Mouse (Mus musculus) monocyte, adult 2 months (primary cell): ENCODE data around the gene Rnf186.
A peak's percentile ranks its signal among the peaks of the same experiment; 100 is the strongest.
"Not testable (repeated sequence)": the region's sequence is repeated elsewhere in the genome, so short reads cannot be mapped to it uniquely, and the experiment has no call there.

Experiments used
- DNase-seq, 2 experiments: peaks; one replicate each; pipeline ENCODE4 v3.0.0; 2022; ENCODE audit warnings: low spot score in 2 of 2, low read depth in 1 of 2

The Rnf186 gene

GRCm38 (mm10) chr4:138971371-138971770, 4.5 kb downstream of the Rnf186 start:
- DNase-seq: no peak

- DNase-seq: no peak
Observed at GRCm38 (mm10) chr4:138972139-138972826, 5.4 kb downstream of the Rnf186 start.

- peak; percentile 41 to 61 for DNase-seq
Observed at GRCm38 (mm10) chr4:138972827-138973718, 6.2 kb downstream of the Rnf186 start, which contains the start of gene Tmco4. Tmco4 (plus strand) TSS chr4:138972888.

DNA sequence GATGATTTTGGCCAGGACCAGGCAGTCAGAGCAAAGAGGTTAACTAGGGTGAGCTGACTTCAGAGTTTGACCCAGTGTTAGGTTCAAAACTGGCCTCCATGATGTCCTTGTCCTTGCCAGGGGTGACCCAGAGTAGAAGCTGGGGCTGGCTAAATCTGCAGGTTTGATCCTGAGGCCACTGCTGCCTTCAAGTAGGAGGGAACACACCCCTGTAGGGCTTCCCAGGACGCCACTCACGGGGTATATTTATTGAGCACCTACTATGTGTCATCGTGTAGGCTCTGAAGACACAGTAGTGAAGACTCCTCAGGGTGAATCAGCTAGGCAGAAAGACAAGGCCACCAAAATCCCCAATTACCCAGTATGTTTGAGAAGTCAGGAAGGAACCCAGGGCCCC, 6.8 kb downstream of the Rnf186 start:
- DNase-seq: no peak

DNA sequence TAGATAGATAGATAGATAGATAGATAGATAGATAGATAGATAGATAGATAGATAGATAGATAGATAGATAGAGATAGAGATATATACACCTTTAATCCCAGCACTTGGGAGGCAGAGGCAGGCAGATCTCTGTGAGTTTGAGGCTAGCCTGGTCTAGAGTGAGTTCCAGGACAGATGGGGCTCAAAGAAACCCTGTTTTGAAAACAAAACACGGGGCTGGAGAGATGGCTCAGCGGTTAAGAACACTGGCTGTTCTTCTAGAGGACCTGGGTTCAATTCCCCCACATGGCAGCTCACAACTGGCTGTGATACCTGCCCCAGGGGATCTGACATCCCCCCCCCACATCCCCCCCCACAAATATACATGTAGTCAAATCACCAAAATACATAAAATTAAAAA, 7.6 kb downstream of the Rnf186 start:
- not testable (repeated sequence) for DNase-seq

GRCm38 (mm10) chr4:138975194-138975593, 8.3 kb downstream of the Rnf186 start:
- DNase-seq: no peak

DNA sequence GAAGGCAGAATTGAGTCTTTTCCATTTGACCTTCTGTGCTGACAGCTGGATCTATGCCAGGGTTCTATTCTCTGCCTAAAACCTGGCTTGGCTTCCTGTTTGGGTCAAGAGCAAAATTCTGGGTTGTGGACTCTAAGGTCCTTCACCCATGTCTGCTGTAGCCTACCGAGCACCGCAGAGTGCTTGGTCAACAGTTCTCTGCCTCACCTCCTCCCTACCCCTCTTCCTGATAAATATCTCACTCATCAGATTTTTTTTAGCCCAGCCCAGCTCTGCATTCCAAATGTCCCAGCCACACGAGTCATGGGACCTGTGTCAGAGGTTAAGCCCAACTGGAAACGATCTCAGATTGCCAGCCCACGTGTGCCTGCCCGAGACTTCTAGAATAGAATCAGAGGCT, 9.1 kb downstream of the Rnf186 start:
- DNase-seq: no peak

- DNase-seq: no peak
Observed at GRCm38 (mm10) chr4:138980021-138980420, 13.1 kb downstream of the Rnf186 start.

DNA sequence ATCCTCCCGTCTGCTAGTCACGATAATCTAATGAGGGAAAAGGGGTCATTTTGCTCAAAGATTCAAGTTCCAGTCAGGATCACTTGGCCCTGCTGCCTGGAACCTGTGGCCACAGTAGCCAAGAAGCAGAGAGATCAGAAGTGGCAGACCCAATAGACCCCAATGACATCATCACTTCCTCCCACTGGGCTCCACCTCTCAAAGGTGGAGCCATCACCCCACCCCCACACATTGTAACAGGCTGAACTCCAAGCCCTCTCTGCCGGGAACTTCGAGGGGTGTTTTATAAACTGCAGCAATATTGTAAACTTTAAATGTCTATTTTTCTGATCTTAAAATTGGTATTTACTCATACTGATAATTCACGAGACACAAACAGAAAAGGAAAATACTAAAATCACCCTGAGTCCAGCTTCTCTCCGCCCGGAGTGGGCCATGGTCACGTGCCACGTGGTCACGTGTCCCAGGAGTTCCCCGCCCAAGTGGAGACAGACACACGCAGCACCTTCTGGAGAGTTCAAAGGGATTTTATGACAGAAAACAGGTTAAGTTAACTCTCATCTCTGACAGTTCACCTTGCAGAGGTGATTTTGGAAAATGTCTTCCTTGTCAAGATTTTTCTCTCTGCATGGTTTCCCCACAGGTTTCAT, 14.0 kb downstream of the Rnf186 start:
- no peak for DNase-seq

DNA sequence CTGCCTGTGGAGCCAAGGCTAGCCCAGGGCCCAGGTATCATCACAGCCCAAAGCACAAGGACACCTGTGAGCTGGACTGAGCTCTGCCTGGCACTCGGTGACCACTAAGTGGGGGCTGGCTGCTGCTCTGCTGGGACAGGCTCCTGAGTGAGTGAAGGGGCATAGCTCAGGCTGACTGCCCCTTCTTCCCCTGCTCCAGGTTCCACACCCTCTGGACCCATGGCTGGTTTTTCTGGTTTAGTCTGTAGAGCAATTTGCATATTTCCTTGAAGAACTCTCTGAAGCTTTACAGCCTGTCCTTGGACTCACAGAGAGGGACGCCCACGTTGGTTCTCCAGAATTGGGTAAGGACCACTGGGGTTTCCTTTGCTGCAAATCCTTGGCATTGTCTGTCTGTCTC, 16.5 kb downstream of the Rnf186 start:
- DNase-seq: no peak

- no peak for DNase-seq
Observed at GRCm38 (mm10) chr4:138984744-138985143, 17.8 kb downstream of the Rnf186 start.

GRCm38 (mm10) chr4:138986280-138986679, 19.4 kb downstream of the Rnf186 start:
- DNase-seq: no peak

GRCm38 (mm10) chr4:138994389-138994788, 27.5 kb downstream of the Rnf186 start:
- no peak for DNase-seq

DNA sequence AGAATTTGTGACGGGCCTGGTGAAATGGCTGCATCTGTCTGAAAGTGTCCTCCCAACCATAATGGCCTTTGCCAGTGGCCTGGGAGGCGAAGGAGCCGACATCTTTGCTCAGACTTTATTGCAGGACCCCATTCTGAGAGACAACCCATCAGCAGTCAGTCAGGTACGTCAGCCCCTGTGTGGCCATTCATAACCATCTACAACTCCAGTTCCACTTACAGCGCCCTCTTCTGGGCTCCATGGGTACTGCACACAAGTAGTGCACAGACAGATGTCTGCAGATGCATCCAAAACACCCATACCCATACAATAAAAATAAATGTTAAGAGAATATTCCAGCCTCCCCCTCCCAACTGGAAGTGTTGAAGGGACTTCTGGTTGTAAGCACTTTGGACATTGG, 29.5 kb downstream of the Rnf186 start:
- no peak for DNase-seq

- DNase-seq: no peak
Observed at GRCm38 (mm10) chr4:138997121-138997520, 30.2 kb downstream of the Rnf186 start.

DNA sequence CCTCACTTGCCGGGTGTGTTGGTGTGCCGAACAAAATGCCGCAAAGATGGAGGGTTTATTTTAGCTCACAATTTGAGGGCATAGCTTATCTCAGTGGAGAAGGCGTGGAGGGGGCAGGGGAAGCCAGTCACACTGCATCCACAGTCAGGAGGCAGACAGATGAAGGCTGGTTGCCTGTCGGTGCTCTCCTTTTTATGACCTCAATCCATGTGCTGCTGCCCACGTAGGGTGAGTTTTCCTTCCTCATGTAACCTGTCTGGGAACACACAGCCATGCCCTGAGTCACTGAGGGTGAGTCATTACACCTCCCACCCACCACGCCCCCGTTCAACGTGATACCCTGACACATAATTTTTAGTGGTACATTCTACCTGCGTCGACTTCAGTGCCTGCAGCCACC, 31.7 kb downstream of the Rnf186 start:
- DNase-seq: no peak

DNA sequence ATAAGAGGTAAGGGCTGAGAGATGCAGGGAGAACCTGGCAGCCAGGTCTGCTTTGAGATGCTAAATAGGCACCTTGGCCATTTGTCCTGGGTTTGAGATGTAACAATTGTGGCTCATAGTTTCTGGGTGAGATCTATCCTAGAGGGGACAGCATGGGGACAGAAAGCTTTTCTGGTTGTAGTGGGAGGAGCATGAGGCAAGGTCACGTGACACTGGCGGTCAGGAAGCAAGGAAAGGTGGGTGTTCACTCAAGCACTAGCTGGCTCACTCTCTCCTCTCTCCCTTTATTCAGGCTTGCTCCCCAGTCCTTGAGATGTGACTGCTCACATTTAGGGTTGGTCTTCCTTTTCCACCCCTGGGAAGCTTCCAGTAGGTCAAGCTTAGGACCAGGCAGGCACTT, 34.1 kb downstream of the Rnf186 start:
- no peak for DNase-seq

- no peak for DNase-seq
Observed at GRCm38 (mm10) chr4:139001433-139001832, 34.5 kb downstream of the Rnf186 start.

- no peak for DNase-seq
Observed at GRCm38 (mm10) chr4:139004067-139004466, 37.2 kb downstream of the Rnf186 start.

- DNase-seq: no peak
Observed at GRCm38 (mm10) chr4:139005214-139005613, 38.3 kb downstream of the Rnf186 start.

DNA sequence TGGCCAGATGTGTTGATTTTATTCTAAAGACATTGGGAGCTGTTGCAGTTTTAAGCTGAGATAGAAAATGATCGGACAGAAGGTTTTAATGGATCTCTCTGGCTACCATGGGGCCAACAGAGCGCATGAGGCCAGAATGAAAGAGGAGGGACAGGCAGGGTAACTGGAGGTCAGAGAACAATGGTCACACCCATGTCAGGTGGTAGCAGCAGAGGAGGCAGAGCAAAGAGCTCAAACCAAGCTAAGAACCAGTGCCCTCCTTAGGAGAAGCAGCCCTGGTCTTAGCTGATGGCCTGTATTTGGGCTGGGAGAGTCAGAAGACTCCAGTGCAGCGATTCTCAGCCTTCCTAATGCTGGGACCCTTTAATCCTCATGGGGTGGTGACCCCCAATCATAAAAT, 40.4 kb downstream of the Rnf186 start:
- DNase-seq: no peak

DNA sequence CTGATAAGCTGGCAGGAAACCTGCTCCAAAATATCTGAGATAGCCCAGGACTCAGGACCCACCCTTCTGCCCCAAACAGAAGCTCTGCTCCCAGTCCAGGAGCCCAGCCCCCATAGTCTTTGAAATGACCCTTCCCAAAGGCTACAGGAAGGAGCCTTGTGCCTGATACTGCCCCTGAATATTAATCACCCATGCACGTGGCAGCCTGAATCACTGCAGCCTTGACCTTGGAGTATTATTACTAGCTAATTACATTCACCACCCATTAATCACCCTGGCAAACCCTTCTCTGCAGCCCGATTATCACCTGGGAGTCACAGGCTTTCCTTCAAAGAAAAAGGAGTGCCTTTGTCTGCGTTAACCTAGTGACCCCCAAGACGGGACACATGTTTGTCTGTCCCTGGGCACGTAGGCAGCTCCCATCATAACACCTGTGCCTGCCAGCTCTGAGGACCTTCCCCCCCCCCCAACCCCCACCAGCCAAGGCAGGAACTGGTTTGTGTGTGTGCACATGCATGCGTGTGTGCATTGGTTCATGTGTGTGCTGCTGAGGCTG, 41.1 kb downstream of the Rnf186 start:
- no peak for DNase-seq
